Comparison of ENCODE assay signal across 16 mouse cellular contexts in the genomic region with DNA sequence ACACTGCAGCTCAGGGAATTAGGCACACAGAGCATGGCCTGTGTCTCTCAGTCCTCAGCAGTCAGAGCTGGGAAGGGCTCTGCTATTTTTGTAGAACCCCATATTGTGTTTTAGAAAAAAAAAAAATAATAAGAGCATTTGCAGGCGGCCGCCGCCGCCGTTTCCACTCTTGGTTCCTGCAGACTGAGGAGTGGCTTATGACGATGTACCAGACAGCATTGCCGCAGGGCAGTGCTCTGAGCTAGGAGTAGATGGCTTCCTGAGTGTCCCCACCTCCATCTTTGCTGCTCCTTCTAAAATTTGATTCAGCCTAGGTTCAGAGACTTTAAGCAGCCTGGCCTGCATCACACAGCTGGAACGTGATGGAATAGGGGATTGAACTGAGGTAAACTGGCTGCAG.
DNase-seq lines count a peak whose midpoint lies in the region; ATAC-seq and TF ChIP-seq lines count a peak whose summit lies in the region.
"Had no signal": no experiment of that assay in that cellular context is flagged by ENCODE, and none has a peak within 500 bp of the region (broad histone marks: within the 10 kb centered on the region; RNA-seq: fewer than 3 reads in every experiment).

No protein-coding gene starts in this region.

- 0 out of 2 replicates have a peak overlapping the region, but pooled peaks have one; percentile 10 for H3K27ac ChIP-seq in brown adipose tissue, adult 24 weeks (replicated peaks; ENCODE audit: low read depth, low read length)
- H3K27ac ChIP-seq in midbrain, postnatal 0 days (ENCODE audit: low read depth, low read length), result 0 out of 2 replicates have a peak overlapping the region, but pooled peaks have one; percentile 6
- H3K27ac ChIP-seq: embryonic facial prominence, embryonic 13.5 days; midbrain, embryonic 12.5 days; stomach, embryonic 15.5 days had no signal

- ATAC-seq in frontal cortex, adult (ENCODE audit: low TSS enrichment), result peak; percentile 89
- ATAC-seq in midbrain, postnatal 0 days (ENCODE audit: low FRiP score), result no peak
- no peak for ATAC-seq in monocyte, adult 5-6 weeks (replicated peaks; ENCODE audit: insufficient number of reproducible peaks, low FRiP score, low TSS enrichment, poor library complexity, severe bottlenecking)
- ATAC-seq in CD4-positive, CD25-positive, alpha-beta regulatory T cell, adult 4 months, result no peak
- ATAC-seq: forebrain, embryonic 16.5 days had no signal

- no peaks in the 10 kb centered on the region; the same call in 1 of the 2 replicates for H3K36me3 ChIP-seq in midbrain, postnatal 0 days (ENCODE audit: insufficient read depth, low read length)
- H3K36me3 ChIP-seq: stomach, embryonic 15.5 days had no signal

- no peak for TF ChIP-seq CTCF in midbrain, postnatal 0 days (IDR thresholded peaks at IDR 0.05)

- WGBS in midbrain, postnatal 0 days, result 54% methylated on average over 8 of the region's 8 CpGs

- H3K4me3 ChIP-seq in brown adipose tissue, adult 24 weeks (ENCODE audit: insufficient read depth, low read depth, low read length), result no peak overlapping the region
- H3K4me3 ChIP-seq in midbrain, postnatal 0 days (ENCODE audit: low read depth, low read length), result no peak overlapping the region
- H3K4me3 ChIP-seq: embryonic facial prominence, embryonic 13.5 days; midbrain, embryonic 12.5 days; stomach, embryonic 15.5 days had no signal

- no peak overlapping the region for H3K4me2 ChIP-seq in midbrain, postnatal 0 days (ENCODE audit: low read depth, low read length, poor library complexity, severe bottlenecking)
- H3K4me2 ChIP-seq: embryonic facial prominence, embryonic 13.5 days; midbrain, embryonic 12.5 days; stomach, embryonic 15.5 days had no signal

- no peaks in the 10 kb centered on the region for H3K27me3 ChIP-seq in midbrain, postnatal 0 days (ENCODE audit: insufficient read depth, low read length)
- H3K27me3 ChIP-seq: embryonic facial prominence, embryonic 13.5 days; midbrain, embryonic 12.5 days; stomach, embryonic 15.5 days had no signal

- H3K4me1 ChIP-seq in brown adipose tissue, adult 24 weeks (ENCODE audit: control insufficient read depth, insufficient read depth, insufficient read length, low read length), result peaks cover 10% of the 10 kb centered on the region
- 0 out of 2 replicates have a peak, but pooled peaks cover 10% of the 10 kb centered on the region for H3K4me1 ChIP-seq in midbrain, postnatal 0 days (ENCODE audit: insufficient read depth, low read length)
- H3K4me1 ChIP-seq: embryonic facial prominence, embryonic 13.5 days; stomach, embryonic 15.5 days had no signal

- 0 out of 2 replicates have a peak overlapping the region, but pooled peaks have one; percentile 0 for H3K9ac ChIP-seq in midbrain, postnatal 0 days (replicated peaks; ENCODE audit: low read length, poor library complexity, severe bottlenecking)
- H3K9ac ChIP-seq: embryonic facial prominence, embryonic 13.5 days; midbrain, embryonic 12.5 days; stomach, embryonic 15.5 days had no signal

- DNase-seq in frontal cortex, postnatal 10 days (ENCODE audit: low spot score in 2 of 2), result no peak
- DNase-seq in layer of hippocampus, adult 9-11 months, result peak; percentile 41
- DNase-seq in layer of hippocampus, postnatal 36 days, result no peak
- DNase-seq in midbrain, postnatal 0 days (ENCODE audit: low spot score), result no peak
- DNase-seq: adrenal gland, postnatal 14 days; gastrocnemius, postnatal 25 days; left cerebral cortex, postnatal 4 days; thymus, postnatal 4 days had no signal

- H3K9me3 ChIP-seq in midbrain, postnatal 0 days (ENCODE audit: low read length), result no peaks in the 10 kb centered on the region
- H3K9me3 ChIP-seq: embryonic facial prominence, embryonic 13.5 days; stomach, embryonic 15.5 days had no signal
